Mouse (Mus musculus) ES-E14 (cell line): ENCODE data around the gene Mast4. TPM values are rescaled to one million over a fixed set of nuclear protein-coding genes. Genes with fewer than 3 reads are reported as not detected.

Source experiments
- DNase-seq: peaks from one replicate; pipeline ENCODE4 v3.0.0-alpha.2; 2013; ENCODE audit warnings: low read depth, low spot score
- H3K27ac ChIP-seq: 2 replicates; pipeline ENCODE4 v1.5.1; 2012; ENCODE audit warnings: low read depth, mild to moderate bottlenecking, low read length, moderate library complexity, mixed read lengths; ENCODE audit not compliant: poor library complexity, insufficient read depth, severe bottlenecking
- H3K36me3 ChIP-seq: 2 replicates; pipeline ENCODE4 v1.6.1; 2012; ENCODE audit warnings: mild to moderate bottlenecking, low read length, moderate library complexity, mixed read lengths; ENCODE audit not compliant: control insufficient read depth, poor library complexity, insufficient read depth, severe bottlenecking
- H3K4me1 ChIP-seq, 2 experiments: fragments of 150-350 bp in 1 of 2; sonication (generic) in 1 of 2; 2 replicates each; pipeline ENCODE4 v1.6.1; 2012; ENCODE audit warnings: low read length in 2 of 2, mild to moderate bottlenecking in 1 of 2, mixed read lengths in 1 of 2; ENCODE audit not compliant: control insufficient read depth in 2 of 2, insufficient read depth in 2 of 2, poor library complexity in 1 of 2
- H3K4me3 ChIP-seq, 2 experiments: fragments of 150-350 bp in 1 of 2; sonication (generic) in 1 of 2; 2 replicates each; pipeline ENCODE4 v1.5.1; 2012; ENCODE audit warnings: low read length in 2 of 2, low read depth in 1 of 2, mild to moderate bottlenecking in 1 of 2, mixed read lengths in 1 of 2; ENCODE audit not compliant: insufficient read depth in 1 of 2, poor library complexity in 1 of 2, severe bottlenecking in 1 of 2
- H3K9ac ChIP-seq: 2 replicates; pipeline ENCODE4 v1.6.1; 2012; ENCODE audit warnings: low read depth, mild to moderate bottlenecking, low read length, mixed read lengths; ENCODE audit not compliant: poor library complexity, insufficient read depth, severe bottlenecking
- H3K9me3 ChIP-seq: fragments of 150-350 bp; sonication (generic); 2 replicates; pipeline ENCODE4 v1.6.1; 2012; ENCODE audit warnings: low read depth, mild to moderate bottlenecking, low read length; ENCODE audit not compliant: control insufficient read depth, insufficient read depth
- CHD2 ChIP-seq: IDR thresholded peaks from 2 replicates; pipeline ENCODE4 v1.6.1; 2014; ENCODE audit warnings: mild to moderate bottlenecking, low read depth, low read length, inconsistent platforms
- HCFC1 ChIP-seq: IDR thresholded peaks from 2 replicates; pipeline ENCODE4 v1.6.1; 2012; ENCODE audit warnings: low read length, inconsistent platforms, borderline replicate concordance; ENCODE audit not compliant: insufficient read depth
- MAFK ChIP-seq: IDR thresholded peaks from 2 replicates; pipeline ENCODE4 v1.6.1; 2014; ENCODE audit warnings: mild to moderate bottlenecking, low read depth, low read length, inconsistent platforms; ENCODE audit not compliant: insufficient read depth
- ZC3H11A ChIP-seq: IDR thresholded peaks from 2 replicates; pipeline ENCODE4 v1.6.1; 2012; ENCODE audit warnings: low read depth, mild to moderate bottlenecking, inconsistent platforms, low read length, borderline replicate concordance
- ZNF384 ChIP-seq: IDR thresholded peaks from 2 replicates; pipeline ENCODE4 v1.6.1; 2012; ENCODE audit warnings: low read depth, low read length, inconsistent platforms
- in situ Hi-C, 2 experiments: fragments of 600-800 bp; cut with MboI; formaldehyde crosslinking; loops; one replicate each; pipeline ENCODE4 v1.15.1; 2025; ENCODE audit warnings: low sequenced_read_pairs in 2 of 2, inconsistent platforms in 1 of 2; ENCODE audit not compliant: unreplicated experiment in 2 of 2
- total RNA-seq: library from RNA; depleted of rRNA; stranded (reverse); fragments of 300-350 nt; gene quantifications from 2 replicates; pipeline ENCODE4 v1.2.3, GENCODE M21; 2012

Gene Mast4
- total RNA-seq, 1 experiment, result 8.3 TPM

DNA sequence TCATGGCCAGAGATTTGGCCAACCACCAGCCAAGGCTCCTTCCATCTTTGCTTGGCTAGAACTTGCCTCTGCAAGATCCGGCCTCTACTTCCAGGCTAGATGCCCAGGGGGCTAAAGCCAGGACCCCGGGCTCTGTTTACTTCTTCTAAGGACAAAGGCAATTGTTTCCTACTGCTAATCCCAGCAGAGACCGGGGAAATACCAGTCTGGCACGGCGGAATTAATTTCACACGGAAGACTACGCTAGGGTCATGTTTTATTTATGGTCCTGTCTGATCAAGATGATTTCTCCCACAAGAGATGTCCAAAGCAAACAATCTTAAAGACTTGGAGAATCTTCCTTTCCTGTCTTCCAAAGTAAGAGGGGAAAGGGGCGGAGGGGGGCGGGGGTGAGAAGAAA is 1.6 kb downstream of the Mast4 start:
- in situ Hi-C loops, result no loop called here
- Histone ChIP-seq H3K4me1 (peaks cover 0 to 2% of the 10 kb centered on the region in 2 experiments; a peak in 2 of 4 replicates), H3K36me3 (no peaks in the 10 kb centered on the region), H3K4me3 (no peak overlapping the region), H3K9me3 (no peaks in the 10 kb centered on the region), H3K9ac (no peak overlapping the region), H3K27ac (no peak overlapping the region)
- no peak for TF ChIP-seq HCFC1
- TF ChIP-seq MAFK, result no peak
- no peak for TF ChIP-seq ZC3H11A
- TF ChIP-seq CHD2, result no peak
- no peak for TF ChIP-seq ZNF384
- no peak for DNase-seq

DNA sequence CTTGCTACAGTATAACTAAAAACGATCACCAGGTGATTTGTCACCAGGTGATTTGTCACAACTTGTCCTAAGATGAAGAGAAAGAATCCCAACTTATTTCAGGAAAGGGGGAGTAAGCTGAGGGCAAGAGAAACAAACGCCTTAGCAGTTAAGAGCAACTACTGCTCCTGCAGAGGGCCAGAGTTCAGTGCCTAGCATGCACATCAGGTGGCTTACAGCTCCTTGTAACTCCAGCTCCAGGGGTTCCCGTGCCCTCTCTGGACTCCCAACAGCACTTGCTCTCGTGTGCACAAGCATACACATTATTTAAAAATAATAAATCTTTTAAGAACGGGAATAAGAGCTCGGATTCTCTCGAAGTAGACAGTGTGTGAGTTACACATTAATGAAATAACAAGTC is 3.2 kb downstream of the Mast4 start:
- DNase-seq, result no peak
- no peak overlapping the region for H3K4me3 ChIP-seq
- no peak overlapping the region for H3K27ac ChIP-seq
- H3K9ac ChIP-seq, result no peak overlapping the region
- in situ Hi-C loops, result no loop called here
- no peak for TF ChIP-seq ZC3H11A
- no peak for TF ChIP-seq HCFC1
- no peak for TF ChIP-seq CHD2
- no peak for TF ChIP-seq ZNF384
- no peak for TF ChIP-seq MAFK
- no peaks in the 10 kb centered on the region for H3K9me3 ChIP-seq
- H3K36me3 ChIP-seq, result no peaks in the 10 kb centered on the region
- peaks cover 2 to 3% of the 10 kb centered on the region in 2 experiments; a peak in 2 of 4 replicates for H3K4me1 ChIP-seq

DNA sequence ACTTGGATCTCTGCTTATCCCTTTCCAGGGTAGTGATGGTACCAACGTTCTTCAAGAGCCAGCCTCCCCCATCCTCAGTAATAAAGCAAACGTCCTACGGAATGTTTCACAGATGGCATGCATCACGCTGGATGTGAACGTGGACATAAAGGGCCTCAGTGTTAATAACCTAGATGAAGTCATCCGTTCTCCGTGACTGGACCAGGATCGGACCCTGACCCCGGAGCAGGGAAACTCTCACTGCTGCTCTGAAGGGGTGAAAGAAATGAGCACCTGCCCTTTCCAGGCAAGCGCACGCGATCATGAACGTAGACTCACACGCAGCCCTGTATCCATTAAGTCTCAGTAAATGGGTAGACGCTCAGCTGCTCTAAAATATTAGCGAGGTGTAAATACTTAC is 6.0 kb downstream of the Mast4 start:
- no peak for DNase-seq
- no peak overlapping the region for H3K4me3 ChIP-seq
- TF ChIP-seq HCFC1, result no peak
- no peak for TF ChIP-seq MAFK
- TF ChIP-seq ZC3H11A, result no peak
- TF ChIP-seq CHD2, result no peak
- no peak for TF ChIP-seq ZNF384
- no peaks in the 10 kb centered on the region for H3K9me3 ChIP-seq
- H3K9ac ChIP-seq, result no peak overlapping the region
- H3K36me3 ChIP-seq, result no peaks in the 10 kb centered on the region
- peaks cover 2% of the 10 kb centered on the region in 2 experiments; a peak in 1 of 4 replicates for H3K4me1 ChIP-seq
- in situ Hi-C loops, result no loop called here
- H3K27ac ChIP-seq, result no peak overlapping the region

DNA sequence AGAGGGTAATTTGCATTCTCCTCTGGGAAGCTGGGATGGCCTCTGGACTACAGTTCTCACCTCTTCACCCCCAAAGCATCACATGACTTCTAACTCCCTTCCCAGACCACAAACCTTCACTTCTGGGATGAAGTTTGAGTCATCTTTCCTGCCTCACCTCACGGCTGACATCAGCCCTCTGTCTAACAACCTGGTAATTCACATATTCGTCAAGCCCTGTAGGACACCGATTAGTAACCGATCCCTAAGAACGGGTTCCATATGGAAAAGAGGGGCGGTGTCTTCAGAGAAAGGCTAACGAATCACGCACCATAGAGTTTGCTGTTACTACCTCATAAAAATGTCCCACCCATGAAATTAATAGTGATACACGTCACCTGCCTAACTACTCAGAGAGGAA is 6.5 kb downstream of the Mast4 start:
- Histone ChIP-seq H3K27ac (no peak overlapping the region), H3K4me1 (peaks cover 2% of the 10 kb centered on the region in 2 experiments; a peak in 1 of 4 replicates), H3K4me3 (no peak overlapping the region), H3K9ac (no peak overlapping the region), H3K9me3 (no peaks in the 10 kb centered on the region), H3K36me3 (no peaks in the 10 kb centered on the region)
- TF ChIP-seq HCFC1, result no peak
- no peak for TF ChIP-seq ZC3H11A
- TF ChIP-seq CHD2, result no peak
- TF ChIP-seq MAFK, result no peak
- no peak for TF ChIP-seq ZNF384
- no peak for DNase-seq
- in situ Hi-C loops, result no loop called here

DNA sequence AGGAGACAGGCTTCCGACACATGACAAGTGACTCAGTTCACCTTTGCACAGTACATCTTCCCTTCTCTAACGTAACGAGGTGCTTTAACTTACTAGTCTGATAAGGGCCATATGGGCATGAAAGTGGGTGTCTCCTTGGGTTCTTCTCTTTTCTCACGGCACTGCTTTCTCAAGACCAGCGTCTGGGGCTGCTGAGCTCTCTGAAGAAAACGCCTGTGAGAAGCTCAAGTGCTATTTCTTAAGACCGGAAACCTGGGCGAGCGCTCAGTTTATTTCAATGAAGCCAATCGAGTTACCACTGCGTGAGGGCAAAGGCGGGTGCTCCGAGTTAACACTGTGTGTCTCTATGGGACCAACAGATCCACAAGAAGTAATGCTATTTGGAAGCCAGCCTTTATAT is 8.1 kb downstream of the Mast4 start:
- no peak for DNase-seq
- no peak overlapping the region for H3K9ac ChIP-seq

More for the DNA sequence above, 8.1 kb downstream of the Mast4 start:
- Histone ChIP-seq H3K27ac (no peak overlapping the region), H3K4me1 (peaks cover 2% of the 10 kb centered on the region in 2 experiments; a peak in 1 of 4 replicates), H3K9me3 (no peaks in the 10 kb centered on the region), H3K36me3 (no peaks in the 10 kb centered on the region), H3K4me3 (no peak overlapping the region)
- in situ Hi-C loops, result no loop called here
- TF ChIP-seq CHD2 (no peak), MAFK (no peak), ZNF384 (no peak), HCFC1 (no peak), ZC3H11A (no peak)
